Mouse (Mus musculus) kidney, embryonic 14.5 days (tissue): ENCODE results near the gene Rab26. TPM values are rescaled to one million over a fixed set of nuclear protein-coding genes. Genes with fewer than 3 reads are reported as not detected.

Experiments used
- ATAC-seq: fragments of 200-750 bp; cut with Nextera tagmentation; 2 replicates; pipeline ENCODE4 v1.8.0; 2017; ENCODE audit warnings: moderate number of reproducible peaks, mild to moderate bottlenecking, moderate TSS enrichment, moderate library complexity; ENCODE audit not compliant: low FRiP score, low TSS enrichment
- H3K27ac ChIP-seq: fragments of 300-500 bp; sonication (generic); 2 replicates; pipeline ENCODE4 v1.5.1; 2014; ENCODE audit warnings: low read depth, mild to moderate bottlenecking, low read length, moderate library complexity, mixed read lengths
- H3K27me3 ChIP-seq: fragments of 300-500 bp; sonication (generic); 2 replicates; pipeline ENCODE4 v1.6.1; 2014; ENCODE audit warnings: mild to moderate bottlenecking, low read length; ENCODE audit not compliant: control insufficient read depth, insufficient read depth
- H3K36me3 ChIP-seq: fragments of 300-500 bp; sonication (generic); 2 replicates; pipeline ENCODE4 v1.6.1; 2014; ENCODE audit warnings: low read length, mixed read lengths; ENCODE audit not compliant: control insufficient read depth, insufficient read depth
- H3K4me1 ChIP-seq: fragments of 300-500 bp; sonication (generic); 2 replicates; pipeline ENCODE4 v1.6.1; 2014; ENCODE audit warnings: low read length, mixed read lengths; ENCODE audit not compliant: control insufficient read depth, insufficient read depth
- H3K4me2 ChIP-seq: fragments of 300-500 bp; sonication (generic); replicated peaks from 2 replicates; pipeline ENCODE4 v1.6.1; 2014; ENCODE audit warnings: low read depth, mild to moderate bottlenecking, low read length
- H3K4me3 ChIP-seq: fragments of 300-500 bp; sonication (generic); 2 replicates; pipeline ENCODE4 v1.5.1; 2014; ENCODE audit warnings: mild to moderate bottlenecking, low read length
- H3K9ac ChIP-seq: fragments of 300-500 bp; sonication (generic); 2 replicates; pipeline ENCODE4 v1.6.1; 2014; ENCODE audit warnings: low read depth, mild to moderate bottlenecking, low read length, moderate library complexity
- H3K9me3 ChIP-seq: fragments of 300-500 bp; sonication (generic); 2 replicates; pipeline ENCODE4 v1.6.1; 2016; ENCODE audit warnings: low read length; ENCODE audit not compliant: control insufficient read depth
- WGBS: fragments of 180-500 bp; shearing (Covaris S2); extraction: QIAGEN DNeasy Blood & Tissue Kit; methylation state at CpG from one replicate; pipeline ENCODE4 v1.1.7; 2014; 5-methylcytosine and 5-hydroxymethylcytosine counted together
- polyA plus RNA-seq: library from polyadenylated mRNA; unstranded; fragments of >200 nt; fragmentation: Nextera tagmentation; extraction: Ambion mirVana; gene quantifications from 2 replicates; pipeline ENCODE4 v1.2.1, GENCODE M21; 2014

The Rab26 gene
- 2.7 and 2.8 TPM in 2 replicates for polyA plus RNA-seq

DNA sequence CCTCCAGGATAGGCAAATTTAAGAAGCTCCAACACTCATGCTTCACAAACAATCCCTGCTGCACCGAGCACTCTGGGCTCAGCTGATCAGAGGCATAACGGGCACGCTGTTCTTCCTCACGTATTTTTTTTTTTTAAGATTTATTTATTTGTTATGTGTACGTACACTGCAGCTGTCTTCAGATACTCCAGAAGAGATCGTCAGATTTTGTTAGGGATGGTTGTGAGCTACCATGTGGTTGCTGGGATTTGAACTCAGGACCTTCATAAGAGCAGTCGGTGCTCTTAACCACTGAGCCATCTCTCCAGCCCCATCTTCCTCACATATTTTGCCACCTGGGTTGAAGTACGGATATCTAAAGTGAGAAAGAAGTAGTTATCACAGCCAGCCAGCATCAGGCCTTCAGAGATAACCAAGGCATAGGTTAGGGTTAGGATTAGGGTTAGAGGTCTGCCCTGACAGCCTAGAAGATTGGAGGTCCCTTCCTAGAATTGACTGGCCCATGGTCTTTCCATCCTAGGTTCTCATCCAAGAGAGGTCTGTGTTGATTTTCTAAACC is at the start of gene Rab26:
Gene Rab26, minus strand, starts transcription at position 51 of the 559 bp plus-strand sequence.
- Histone ChIP-seq H3K4me3 (peak within 1 kb of the TSS; percentile 29), H3K27ac (no peak within 1 kb of the TSS), H3K27me3 (no peaks in the 10 kb centered on the region), H3K4me2 (peak within 1 kb of the TSS; percentile 47), H3K36me3 (peaks cover 20% of the 10 kb centered on the region), H3K4me1 (peaks cover 24% of the 10 kb centered on the region), H3K9me3 (no peaks in the 10 kb centered on the region), H3K9ac (peak within 1 kb of the TSS; percentile 57)
- WGBS, result 91% methylated on average over 8 of the region's 8 CpGs
- ATAC-seq, result no peak

DNA sequence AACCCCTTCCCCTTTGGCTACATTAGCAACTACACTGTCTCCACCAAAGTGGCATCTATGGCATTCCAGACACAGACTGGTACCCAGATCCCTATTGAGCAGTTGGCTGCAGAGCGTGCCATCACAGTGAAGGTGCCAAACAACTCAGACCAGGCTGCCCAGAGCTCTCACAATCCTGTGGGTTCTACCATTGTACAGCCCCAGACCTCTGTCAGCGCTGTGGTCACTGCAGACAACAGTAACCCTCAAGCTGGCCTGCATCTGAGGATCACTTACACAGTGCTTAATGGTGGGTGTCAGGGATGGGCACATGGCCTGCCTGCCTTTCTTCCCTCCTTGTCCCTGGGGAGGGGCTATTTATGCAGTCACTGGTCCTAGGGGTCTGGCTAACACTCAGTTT is 46.3 kb upstream of the Rab26 start:
- Histone ChIP-seq H3K4me1 (0 out of 2 replicates have a peak, but pooled peaks cover 3% of the 10 kb centered on the region), H3K9ac (no peak overlapping the region), H3K4me2 (no peak overlapping the region), H3K27ac (no peak overlapping the region), H3K27me3 (no peaks in the 10 kb centered on the region), H3K4me3 (no peak overlapping the region), H3K36me3 (peaks cover 72% of the 10 kb centered on the region), H3K9me3 (no peaks in the 10 kb centered on the region)
- peak; percentile 58; the same call in 1 of the 2 replicates for ATAC-seq
- WGBS, result 81% methylated on average over 2 of the region's 2 CpGs

DNA sequence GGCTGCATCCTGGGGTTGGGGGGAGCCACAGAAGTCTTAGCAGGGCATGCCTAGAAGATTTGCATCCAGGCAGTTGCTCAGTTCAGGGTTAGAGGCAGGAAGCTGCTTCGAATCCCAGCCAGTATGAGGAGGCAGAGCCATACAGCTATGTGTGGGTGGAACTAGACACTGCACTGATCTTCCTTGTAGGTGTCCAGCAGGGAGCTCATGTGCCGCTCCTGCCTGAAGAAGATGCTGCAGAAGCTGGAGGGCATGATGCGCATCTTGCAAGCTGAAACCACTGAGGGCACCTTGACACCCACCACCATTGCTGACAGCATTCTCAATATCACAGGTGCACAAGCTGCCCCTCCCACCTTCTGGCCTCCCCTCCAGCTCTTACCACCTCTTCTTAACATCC is 45.5 kb upstream of the Rab26 start:
- Histone ChIP-seq H3K9ac (no peak overlapping the region), H3K9me3 (no peaks in the 10 kb centered on the region), H3K4me1 (0 out of 2 replicates have a peak, but pooled peaks cover 3% of the 10 kb centered on the region), H3K27ac (no peak overlapping the region), H3K4me2 (no peak overlapping the region), H3K27me3 (no peaks in the 10 kb centered on the region), H3K4me3 (no peak overlapping the region), H3K36me3 (peaks cover 69% of the 10 kb centered on the region)
- WGBS, result 93% methylated on average over 3 of the region's 3 CpGs
- no peak for ATAC-seq

DNA sequence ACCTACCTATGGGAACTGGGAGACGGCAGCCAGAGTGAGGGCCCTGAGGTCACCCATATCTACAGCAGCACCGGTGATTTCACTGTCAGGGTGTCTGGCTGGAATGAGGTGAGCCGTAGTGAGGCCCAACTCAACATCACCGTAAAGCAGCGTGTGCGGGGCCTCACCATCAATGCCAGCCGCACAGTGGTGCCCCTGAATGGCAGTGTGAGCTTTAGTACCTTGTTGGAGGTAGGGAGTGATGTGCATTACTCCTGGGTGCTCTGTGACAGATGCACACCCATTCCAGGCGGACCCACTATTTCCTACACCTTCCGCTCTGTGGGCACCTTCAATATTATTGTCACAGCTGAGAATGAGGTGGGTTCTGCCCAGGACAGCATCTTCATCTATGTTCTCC is 39.8 kb upstream of the Rab26 start:
- Histone ChIP-seq H3K4me1 (no peaks in the 10 kb centered on the region), H3K4me3 (no peak overlapping the region), H3K36me3 (peaks cover 73% of the 10 kb centered on the region), H3K27me3 (no peaks in the 10 kb centered on the region), H3K9me3 (no peaks in the 10 kb centered on the region), H3K4me2 (no peak overlapping the region), H3K27ac (no peak overlapping the region), H3K9ac (no peak overlapping the region)
- no peak for ATAC-seq
- 97% methylated on average over 9 of the region's 9 CpGs for WGBS

DNA sequence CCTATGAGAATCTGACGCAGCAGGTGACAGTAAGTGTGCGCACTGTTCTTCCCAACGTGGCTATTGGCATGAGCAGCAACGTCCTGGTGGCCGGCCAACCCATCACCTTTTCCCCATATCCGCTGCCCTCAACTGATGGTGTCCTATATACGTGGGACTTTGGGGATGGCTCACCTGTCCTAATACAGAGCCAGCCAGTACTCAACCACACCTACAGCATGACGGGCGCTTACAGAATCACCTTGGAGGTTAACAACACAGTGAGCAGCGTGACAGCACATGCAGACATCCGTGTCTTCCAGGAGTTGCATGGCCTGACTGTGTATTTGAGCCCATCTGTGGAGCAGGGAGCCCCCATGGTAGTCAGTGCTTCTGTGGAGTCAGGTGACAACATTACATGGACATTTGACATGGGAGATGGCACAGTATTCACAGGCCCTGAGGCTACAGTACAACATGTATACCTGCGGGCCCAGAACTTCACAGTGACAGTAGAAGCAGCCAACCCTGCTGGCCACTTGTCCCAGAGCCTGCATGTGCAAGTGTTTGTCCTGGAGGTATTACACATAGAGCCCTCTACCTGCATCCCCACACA is 38.7 kb upstream of the Rab26 start:
- Histone ChIP-seq H3K27ac (no peak overlapping the region), H3K4me2 (no peak overlapping the region), H3K27me3 (no peaks in the 10 kb centered on the region), H3K9me3 (no peaks in the 10 kb centered on the region), H3K36me3 (peaks cover 71% of the 10 kb centered on the region), H3K9ac (no peak overlapping the region), H3K4me1 (no peaks in the 10 kb centered on the region), H3K4me3 (no peak overlapping the region)
- no peak for ATAC-seq
- WGBS, result 96% methylated on average over 12 of the region's 12 CpGs

DNA sequence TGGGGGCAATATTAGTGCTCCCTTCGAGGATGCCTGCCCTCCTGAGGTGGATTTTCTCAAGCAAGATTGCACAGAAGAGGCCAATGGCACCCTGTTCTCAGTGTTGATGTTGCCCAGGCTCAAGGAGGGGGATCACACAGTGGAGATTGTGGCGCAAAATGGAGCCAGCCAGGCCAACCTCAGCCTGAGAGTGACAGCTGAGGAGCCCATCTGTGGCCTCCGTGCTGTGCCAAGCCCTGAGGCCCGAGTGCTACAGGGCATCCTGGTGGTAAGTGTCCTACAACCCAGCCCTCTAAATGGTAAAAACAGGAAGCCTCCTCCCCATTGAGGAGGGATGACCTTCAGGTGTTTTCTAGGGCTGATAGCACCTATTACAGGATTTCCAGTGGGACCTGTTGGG is 35.8 kb upstream of the Rab26 start:
- H3K4me3 ChIP-seq, result no peak overlapping the region
- H3K36me3 ChIP-seq, result peaks cover 69% of the 10 kb centered on the region
- H3K9ac ChIP-seq, result no peak overlapping the region
- no peaks in the 10 kb centered on the region for H3K9me3 ChIP-seq
- 93% methylated on average over 4 of the region's 4 CpGs for WGBS
- H3K27me3 ChIP-seq, result no peaks in the 10 kb centered on the region
- no peak for ATAC-seq
- H3K4me2 ChIP-seq, result no peak overlapping the region
- no peaks in the 10 kb centered on the region for H3K4me1 ChIP-seq
- H3K27ac ChIP-seq, result no peak overlapping the region

DNA sequence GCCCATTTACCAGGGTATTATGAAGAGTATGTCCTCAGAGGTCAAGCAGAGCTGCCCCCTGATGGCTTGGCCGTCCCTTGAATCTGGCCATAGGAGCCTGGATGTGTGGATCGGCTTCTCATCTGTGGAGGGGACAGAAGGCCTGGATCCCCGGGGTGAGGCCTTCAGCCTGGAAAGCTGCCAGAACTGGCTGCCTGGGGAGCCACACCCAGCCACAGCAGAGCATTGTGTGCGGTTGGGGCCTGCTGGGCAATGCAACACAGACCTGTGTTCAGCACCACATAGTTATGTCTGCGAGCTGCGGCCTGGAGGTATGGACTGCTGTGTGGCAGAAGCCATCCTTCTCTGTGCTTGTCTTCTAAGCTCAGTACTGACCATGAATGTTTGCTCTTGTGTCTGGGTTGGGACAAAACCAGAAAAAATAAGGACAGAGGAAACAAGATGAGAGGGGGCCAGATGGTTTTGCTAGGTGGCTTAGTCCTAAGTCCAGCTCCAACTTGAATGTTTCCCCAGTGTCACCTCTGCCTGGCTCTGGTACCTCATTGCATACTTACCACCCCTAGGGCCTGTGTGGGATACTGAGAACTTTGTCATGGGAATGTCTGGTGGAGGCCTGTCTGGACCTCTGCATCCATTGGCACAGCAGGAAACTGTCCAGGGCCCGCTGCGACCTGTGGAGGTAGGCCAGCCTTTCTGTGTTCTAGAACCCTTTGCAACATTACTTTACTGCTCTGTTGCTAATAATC is 33.2 kb upstream of the Rab26 start:
- Histone ChIP-seq H3K4me1 (no peaks in the 10 kb centered on the region), H3K27me3 (no peaks in the 10 kb centered on the region), H3K4me3 (no peak overlapping the region), H3K4me2 (no peak overlapping the region), H3K9me3 (no peaks in the 10 kb centered on the region), H3K27ac (no peak overlapping the region), H3K9ac (no peak overlapping the region), H3K36me3 (peaks cover 58% of the 10 kb centered on the region)
- no peak; the same call in 1 of the 2 replicates for ATAC-seq
- WGBS, result 71% methylated on average over 8 of the region's 8 CpGs

DNA sequence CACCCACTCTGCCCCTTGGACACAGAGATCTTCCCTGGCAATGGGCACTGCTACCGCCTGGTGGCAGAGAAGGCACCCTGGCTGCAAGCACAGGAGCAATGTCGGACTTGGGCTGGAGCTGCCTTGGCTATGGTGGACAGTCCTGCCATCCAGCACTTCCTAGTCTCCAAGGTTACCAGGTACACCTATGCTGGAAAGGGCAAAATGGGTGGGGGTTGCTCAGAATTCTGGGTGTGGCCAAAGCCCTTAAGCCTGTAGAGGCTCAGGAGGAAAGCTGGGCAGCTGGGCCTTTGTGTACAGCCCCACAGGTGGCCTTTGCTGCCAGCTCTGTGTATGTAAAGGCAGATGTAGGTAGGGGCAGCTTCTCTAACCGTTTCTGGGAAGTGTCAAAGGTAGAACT is 31.8 kb upstream of the Rab26 start:
- no peak overlapping the region for H3K4me2 ChIP-seq
- no peaks in the 10 kb centered on the region for H3K27me3 ChIP-seq
- no peak overlapping the region for H3K27ac ChIP-seq
- no peaks in the 10 kb centered on the region for H3K9me3 ChIP-seq
- ATAC-seq, result no peak
- WGBS, result 81% methylated on average over 3 of the region's 3 CpGs
- H3K4me3 ChIP-seq, result no peak overlapping the region
- H3K9ac ChIP-seq, result no peak overlapping the region
- H3K4me1 ChIP-seq, result no peaks in the 10 kb centered on the region
- peaks cover 46% of the 10 kb centered on the region for H3K36me3 ChIP-seq

DNA sequence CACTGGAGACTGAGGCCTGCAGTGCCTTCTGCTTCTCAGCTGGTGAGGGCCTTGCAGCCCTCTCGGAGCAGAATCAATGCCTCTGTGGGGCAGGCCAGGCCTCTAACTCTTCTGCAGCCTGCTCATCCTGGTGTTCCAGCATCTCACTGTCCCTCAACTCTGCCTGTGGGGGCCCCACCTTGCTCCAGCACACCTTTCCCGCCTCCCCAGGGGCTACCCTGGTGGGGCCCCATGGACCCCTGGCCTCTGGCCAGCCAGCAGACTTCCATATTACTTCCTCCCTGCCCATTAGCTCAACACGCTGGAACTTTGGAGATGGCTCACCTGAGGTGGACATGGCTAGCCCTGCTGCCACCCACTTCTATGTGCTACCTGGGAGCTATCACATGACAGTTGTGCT is 31.1 kb upstream of the Rab26 start:
- H3K4me2 ChIP-seq, result no peak overlapping the region
- H3K9me3 ChIP-seq, result no peaks in the 10 kb centered on the region
- H3K9ac ChIP-seq, result no peak overlapping the region
- no peak overlapping the region for H3K27ac ChIP-seq
- H3K4me1 ChIP-seq, result no peaks in the 10 kb centered on the region
- no peak for ATAC-seq
- H3K36me3 ChIP-seq, result peaks cover 40% of the 10 kb centered on the region
- no peaks in the 10 kb centered on the region for H3K27me3 ChIP-seq
- no peak overlapping the region for H3K4me3 ChIP-seq
- WGBS, result 81% methylated on average over 3 of the region's 3 CpGs
